Mouse (Mus musculus): Measurements from ENCODE around the gene Usp29. TPM values are rescaled to one million over a fixed set of nuclear protein-coding genes. Genes with fewer than 3 reads are reported as not detected.

Usp29 gene
- polyA plus RNA-seq, 1 experiment, result not detected

DNA sequence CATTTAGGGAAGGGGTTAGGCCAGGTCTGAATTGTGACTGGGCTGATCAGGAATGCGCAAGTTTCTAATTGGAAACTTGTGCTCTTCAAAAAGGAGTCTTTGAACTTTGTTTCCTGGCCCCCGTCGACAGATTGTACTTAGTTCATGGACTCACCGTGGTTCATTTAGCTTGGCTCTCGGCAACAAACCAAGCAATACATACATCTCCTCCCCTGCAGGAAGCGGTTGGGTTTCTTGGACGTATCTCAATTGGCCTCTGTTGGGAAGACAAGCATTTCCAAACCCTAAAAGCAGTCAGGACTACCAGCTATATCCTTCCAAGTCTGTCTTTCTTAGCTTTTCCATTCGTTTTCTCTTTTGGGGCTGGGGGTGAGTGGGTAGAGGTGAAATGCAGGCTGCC, 84.6 kb downstream of the Usp29 start:
- Histone ChIP-seq H3K27ac (ENCODE audit: control insufficient read depth, insufficient read depth, low read depth, low read length, poor library complexity) (no peak overlapping the region), H3K4me3 (replicated peaks; ENCODE audit: control insufficient read depth, low read depth, low read length) (no peak overlapping the region), H3K4me1 (ENCODE audit: control insufficient read depth, insufficient read depth, low read length) (no peaks in the 10 kb centered on the region)
- 65% methylated on average over 8 of the region's 8 CpGs for WGBS
- TF ChIP-seq POLR2A (IDR thresholded peaks at IDR 0.05; ENCODE audit: borderline replicate concordance, control insufficient read depth, low read depth, low read length), result no peak
- TF ChIP-seq CTCF (IDR thresholded peaks at IDR 0.05; ENCODE audit: control insufficient read depth, insufficient read depth, low read length), result no peak

DNA sequence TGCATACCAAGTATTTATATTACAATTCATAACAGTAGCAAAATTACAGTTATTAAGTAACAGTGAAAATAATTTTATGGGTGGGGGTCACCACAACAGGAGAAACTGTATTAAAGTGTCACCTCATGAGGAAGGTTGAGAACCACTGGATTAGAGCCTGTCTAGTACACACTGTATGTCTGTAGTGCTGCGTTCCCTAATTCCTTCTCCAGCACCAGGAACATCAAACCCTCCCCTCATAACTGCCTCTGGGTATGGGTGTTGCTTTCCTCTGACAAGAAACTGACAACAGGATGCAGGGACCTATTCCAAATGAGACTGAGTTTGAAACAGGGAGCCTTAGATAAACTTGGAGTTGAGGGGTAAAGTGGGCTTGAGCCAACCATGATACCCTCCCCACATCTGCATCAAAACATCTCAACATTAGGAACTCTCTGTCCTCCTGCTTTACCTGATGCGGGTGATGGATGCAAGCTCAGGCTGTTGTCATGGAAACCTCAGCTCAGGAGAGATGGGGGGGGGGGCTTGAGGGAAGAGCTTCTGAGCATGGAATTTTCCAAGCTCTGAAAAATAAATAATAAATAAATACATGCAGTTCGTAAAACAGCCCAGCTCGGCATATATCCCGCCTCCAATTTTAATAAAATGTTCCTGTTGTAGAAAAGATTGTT, 86.5 kb downstream of the Usp29 start:
- WGBS, result 89% methylated on average over 5 of the region's 5 CpGs
- Histone ChIP-seq H3K27ac (ENCODE audit: control insufficient read depth, insufficient read depth, low read depth, low read length, poor library complexity) (no peak overlapping the region), H3K4me1 (ENCODE audit: control insufficient read depth, insufficient read depth, low read length) (no peaks in the 10 kb centered on the region), H3K4me3 (replicated peaks; ENCODE audit: control insufficient read depth, low read depth, low read length) (no peak overlapping the region)
- no peak for TF ChIP-seq CTCF (IDR thresholded peaks at IDR 0.05; ENCODE audit: control insufficient read depth, insufficient read depth, low read length)
- no peak for TF ChIP-seq POLR2A (IDR thresholded peaks at IDR 0.05; ENCODE audit: borderline replicate concordance, control insufficient read depth, low read depth, low read length)

DNA sequence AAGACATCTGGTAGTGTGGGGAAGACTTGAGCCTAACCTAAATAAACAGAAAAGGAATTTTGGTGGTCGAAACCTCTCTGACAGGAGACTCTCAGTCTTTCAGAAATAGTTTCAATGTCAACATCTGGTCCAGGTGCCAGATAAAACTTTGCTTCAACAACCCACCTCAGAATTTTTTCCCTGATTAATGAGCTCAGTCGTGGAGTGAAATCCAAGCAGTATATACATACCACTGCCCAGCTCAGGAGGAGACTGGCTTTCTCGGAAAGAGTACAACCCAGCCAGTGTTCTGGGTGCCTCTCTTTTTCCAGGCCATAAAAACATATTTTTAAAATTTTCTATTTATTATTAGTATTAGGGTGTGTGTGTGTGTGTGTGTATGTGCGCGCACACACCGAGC, 89.9 kb downstream of the Usp29 start:
- WGBS, result 74% methylated on average over 6 of the region's 6 CpGs
- H3K4me1 ChIP-seq (ENCODE audit: control insufficient read depth, insufficient read depth, low read length), result no peaks in the 10 kb centered on the region
- TF ChIP-seq CTCF (IDR thresholded peaks at IDR 0.05; ENCODE audit: control insufficient read depth, insufficient read depth, low read length) (no peak), POLR2A (IDR thresholded peaks at IDR 0.05; ENCODE audit: borderline replicate concordance, control insufficient read depth, low read depth, low read length) (no peak)
- H3K27ac ChIP-seq (ENCODE audit: control insufficient read depth, insufficient read depth, low read depth, low read length, poor library complexity), result no peak overlapping the region
- H3K4me3 ChIP-seq (replicated peaks; ENCODE audit: control insufficient read depth, low read depth, low read length), result no peak overlapping the region

DNA sequence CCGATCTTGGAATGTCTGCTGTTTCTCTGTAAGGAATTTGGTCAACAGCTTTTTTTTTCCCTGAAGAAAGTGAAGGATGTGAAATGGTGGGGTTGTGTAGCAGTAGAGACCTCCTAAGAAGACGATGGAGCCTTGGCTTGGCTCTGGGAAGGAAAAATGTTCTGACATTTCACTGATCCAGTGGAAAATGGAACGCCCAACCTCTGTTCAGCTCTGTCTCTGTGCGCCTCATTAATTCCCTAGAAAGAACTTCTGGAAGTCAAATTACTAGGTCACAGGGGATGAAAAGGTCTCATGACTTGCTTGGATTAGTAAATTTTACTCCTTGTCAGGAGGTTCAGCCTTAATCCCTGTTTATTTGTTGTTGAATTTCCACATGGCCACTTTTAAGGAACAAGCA, 92.3 kb downstream of the Usp29 start:
- TF ChIP-seq CTCF (IDR thresholded peaks at IDR 0.05; ENCODE audit: control insufficient read depth, insufficient read depth, low read length) (no peak), POLR2A (IDR thresholded peaks at IDR 0.05; ENCODE audit: borderline replicate concordance, control insufficient read depth, low read depth, low read length) (no peak)
- H3K27ac ChIP-seq (ENCODE audit: control insufficient read depth, insufficient read depth, low read depth, low read length, poor library complexity), result no peak overlapping the region
- no peaks in the 10 kb centered on the region for H3K4me1 ChIP-seq (ENCODE audit: control insufficient read depth, insufficient read depth, low read length)
- WGBS, result 67% methylated on average over 4 of the region's 4 CpGs
- no peak overlapping the region for H3K4me3 ChIP-seq (replicated peaks; ENCODE audit: control insufficient read depth, low read depth, low read length)

DNA sequence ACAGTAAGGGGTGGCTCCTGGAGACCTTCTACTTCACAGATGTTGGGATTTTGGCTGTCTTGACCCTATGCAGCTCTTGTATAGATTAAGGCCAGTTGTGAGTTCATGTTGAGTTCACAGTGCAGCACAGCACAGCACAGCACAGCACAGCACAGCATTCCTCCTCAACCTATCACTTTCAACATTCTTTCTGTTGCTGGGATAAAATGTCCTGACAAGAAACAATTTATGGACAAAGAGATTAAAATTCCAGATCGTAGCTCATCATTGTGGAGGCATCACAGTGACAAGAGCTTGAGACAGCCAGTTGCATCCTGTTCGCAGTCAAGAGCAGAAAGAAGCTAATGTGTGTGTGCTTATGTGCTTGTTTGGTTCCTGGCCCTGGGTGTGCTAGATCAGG, 93.3 kb downstream of the Usp29 start:
- H3K4me1 ChIP-seq (ENCODE audit: control insufficient read depth, insufficient read depth, low read length), result no peaks in the 10 kb centered on the region
- WGBS, result 70% methylated on average over 2 of the region's 2 CpGs
- H3K27ac ChIP-seq (ENCODE audit: control insufficient read depth, insufficient read depth, low read depth, low read length, poor library complexity), result no peak overlapping the region
- TF ChIP-seq POLR2A (IDR thresholded peaks at IDR 0.05; ENCODE audit: borderline replicate concordance, control insufficient read depth, low read depth, low read length), result no peak
- no peak for TF ChIP-seq CTCF (IDR thresholded peaks at IDR 0.05; ENCODE audit: control insufficient read depth, insufficient read depth, low read length)
- no peak overlapping the region for H3K4me3 ChIP-seq (replicated peaks; ENCODE audit: control insufficient read depth, low read depth, low read length)

DNA sequence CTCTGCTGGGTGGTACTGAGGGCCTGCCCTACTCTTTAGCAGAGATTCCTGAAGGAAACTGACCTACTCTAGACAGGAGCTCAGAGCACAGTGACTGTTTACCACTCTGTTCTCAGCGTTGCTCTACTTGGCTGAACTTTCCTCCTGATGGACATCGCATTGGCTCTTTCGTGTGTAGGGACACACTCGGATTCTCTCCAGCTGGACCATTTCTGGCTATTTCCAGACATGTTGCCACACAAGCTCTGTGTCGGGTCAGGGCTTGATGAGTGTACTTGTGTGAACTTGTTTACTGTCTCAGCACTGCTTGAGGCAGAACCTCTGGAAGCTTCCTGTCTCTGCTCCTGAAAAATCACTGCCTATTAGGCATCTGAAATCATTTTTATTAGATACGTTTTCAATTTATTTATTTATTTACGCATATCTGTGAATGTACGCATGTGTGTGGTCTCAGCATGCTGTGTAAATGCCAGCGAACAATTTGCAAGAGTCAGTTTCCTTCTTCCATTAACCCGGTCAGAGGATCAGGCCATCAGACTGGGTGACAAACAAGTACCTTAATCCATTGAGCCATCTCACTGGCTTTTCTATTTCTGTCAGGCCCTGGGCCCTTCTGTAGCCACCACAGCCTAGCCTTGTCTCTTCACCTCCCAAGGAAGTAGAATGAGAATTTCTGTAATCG, 95.7 kb downstream of the Usp29 start:
- no peak overlapping the region for H3K4me3 ChIP-seq (replicated peaks; ENCODE audit: control insufficient read depth, low read depth, low read length)
- 81% methylated on average over 11 of the region's 11 CpGs for WGBS
- TF ChIP-seq CTCF (IDR thresholded peaks at IDR 0.05; ENCODE audit: control insufficient read depth, insufficient read depth, low read length) (no peak), POLR2A (IDR thresholded peaks at IDR 0.05; ENCODE audit: borderline replicate concordance, control insufficient read depth, low read depth, low read length) (no peak)
- no peak overlapping the region for H3K27ac ChIP-seq (ENCODE audit: control insufficient read depth, insufficient read depth, low read depth, low read length, poor library complexity)
- H3K4me1 ChIP-seq (ENCODE audit: control insufficient read depth, insufficient read depth, low read length), result no peaks in the 10 kb centered on the region

DNA sequence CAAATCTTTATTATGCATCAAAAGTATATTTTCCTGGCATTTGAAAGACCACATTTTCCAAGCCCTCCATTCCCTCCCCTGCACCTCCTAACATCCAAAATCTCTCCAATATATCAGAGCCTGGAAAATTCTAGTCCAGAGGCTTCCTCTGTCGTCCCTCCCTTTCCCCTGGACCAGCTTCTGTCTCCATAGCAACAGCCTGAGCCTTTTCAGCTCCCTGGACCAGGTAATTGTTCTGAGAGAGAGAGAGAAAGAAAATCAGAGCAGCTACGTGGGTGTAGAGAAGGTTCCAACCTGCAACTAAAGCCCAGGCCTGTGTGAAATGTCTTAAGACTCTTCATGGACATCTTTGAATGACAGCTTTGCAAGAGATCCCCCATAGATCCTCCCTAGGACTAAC, 98.8 kb downstream of the Usp29 start:
- no peak for TF ChIP-seq POLR2A (IDR thresholded peaks at IDR 0.05; ENCODE audit: borderline replicate concordance, control insufficient read depth, low read depth, low read length)
- TF ChIP-seq CTCF (IDR thresholded peaks at IDR 0.05; ENCODE audit: control insufficient read depth, insufficient read depth, low read length), result no peak
- Histone ChIP-seq H3K27ac (ENCODE audit: control insufficient read depth, insufficient read depth, low read depth, low read length, poor library complexity) (no peak overlapping the region), H3K4me3 (replicated peaks; ENCODE audit: control insufficient read depth, low read depth, low read length) (no peak overlapping the region), H3K4me1 (ENCODE audit: control insufficient read depth, insufficient read depth, low read length) (no peaks in the 10 kb centered on the region)
- 29% methylated on average over 2 of the region's 2 CpGs for WGBS

DNA sequence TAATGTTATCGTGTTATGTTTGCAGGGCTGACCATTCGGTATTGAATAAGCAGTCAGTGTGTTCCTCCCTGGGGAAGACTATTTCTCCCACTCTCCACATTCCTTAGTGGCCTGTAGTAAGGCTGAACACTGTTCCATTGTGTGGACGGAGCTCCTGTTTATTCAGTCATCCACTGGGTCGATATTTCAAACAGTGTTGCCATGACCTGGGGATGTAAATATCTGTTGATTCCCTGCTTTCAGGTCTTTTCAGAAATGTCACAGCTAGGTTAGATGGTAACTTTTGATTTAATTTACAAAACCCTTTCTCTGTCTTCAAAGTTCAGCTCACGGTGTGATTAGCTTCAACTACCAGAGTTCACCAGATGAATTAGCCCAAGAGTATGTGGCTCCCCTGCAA, 104.6 kb downstream of the Usp29 start:
- H3K4me1 ChIP-seq (ENCODE audit: control insufficient read depth, insufficient read depth, low read length), result no peaks in the 10 kb centered on the region
- TF ChIP-seq POLR2A (IDR thresholded peaks at IDR 0.05; ENCODE audit: borderline replicate concordance, control insufficient read depth, low read depth, low read length) (no peak), CTCF (IDR thresholded peaks at IDR 0.05; ENCODE audit: control insufficient read depth, insufficient read depth, low read length) (no peak)
- WGBS, result 54% methylated on average over 5 of the region's 5 CpGs
- no peak overlapping the region for H3K4me3 ChIP-seq (replicated peaks; ENCODE audit: control insufficient read depth, low read depth, low read length)
- H3K27ac ChIP-seq (ENCODE audit: control insufficient read depth, insufficient read depth, low read depth, low read length, poor library complexity), result no peak overlapping the region

Data from bone marrow, adult 2 months (tissue).